Mouse (Mus musculus): ENCODE measurements around the gene Ets1. TPM values are rescaled to one million over a fixed set of nuclear protein-coding genes. Genes with fewer than 3 reads are reported as not detected.
A peak's percentile ranks its signal among the peaks of the same experiment; 100 is the strongest.

The Ets1 gene
- total RNA-seq, 2 experiments from 2014 or later, result 16.4 to 19.0 TPM

GRCm38 (mm10) chr9:32749721-32750480, 113.9 kb downstream of the Ets1 start:
- no peak for DNase-seq (ENCODE audit: low spot score in 2 of 2)

DNA sequence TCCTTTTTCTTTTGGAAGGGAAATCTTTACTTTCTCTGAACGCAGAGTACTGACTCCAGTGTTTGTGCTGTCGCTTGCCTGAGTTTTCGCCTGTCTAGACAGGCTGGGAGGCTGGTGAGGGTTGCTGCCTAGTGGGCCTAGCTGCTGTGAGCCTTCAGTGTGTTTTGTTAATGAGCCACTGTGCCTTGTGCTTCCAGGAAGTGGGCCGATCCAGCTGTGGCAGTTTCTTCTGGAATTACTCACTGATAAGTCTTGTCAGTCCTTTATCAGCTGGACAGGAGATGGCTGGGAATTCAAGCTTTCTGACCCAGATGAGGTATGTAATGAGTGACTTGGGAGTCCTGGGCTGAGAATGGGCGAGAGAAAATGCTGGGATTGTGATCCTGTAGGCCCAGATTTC, 116.6 kb downstream of the Ets1 start:
- DNase-seq (ENCODE audit: low spot score in 2 of 2), result no peak

DNA sequence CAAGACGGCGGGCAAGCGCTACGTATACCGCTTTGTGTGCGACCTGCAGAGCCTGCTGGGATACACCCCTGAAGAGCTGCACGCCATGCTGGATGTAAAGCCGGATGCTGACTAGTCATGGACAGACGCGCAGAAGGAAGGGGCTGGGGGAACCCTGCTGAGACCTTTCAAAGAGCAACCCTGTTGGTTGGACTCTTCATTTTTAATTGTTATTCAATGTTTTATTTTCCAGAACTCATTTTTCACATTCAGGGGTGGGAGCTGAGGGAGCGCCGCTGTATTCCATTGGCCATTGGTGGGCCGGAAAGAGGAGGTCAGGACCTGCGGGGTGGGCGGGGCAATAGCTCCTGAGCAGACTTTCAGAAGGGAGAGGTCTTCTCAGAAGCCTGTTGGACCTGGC, 118.3 kb downstream of the Ets1 start:
- DNase-seq (ENCODE audit: low spot score in 2 of 2), result no peak

- DNase-seq (ENCODE audit: low spot score in 2 of 2), result no peak
Observed at GRCm38 (mm10) chr9:32756002-32756401, 120.0 kb downstream of the Ets1 start.

GRCm38 (mm10) chr9:32758280-32758905, 122.4 kb downstream of the Ets1 start:
- DNase-seq (ENCODE audit: low spot score in 2 of 2), result no peak

- DNase-seq (ENCODE audit: low spot score in 2 of 2), result no peak
Observed at GRCm38 (mm10) chr9:32760649-32761157, 124.7 kb downstream of the Ets1 start.

DNA sequence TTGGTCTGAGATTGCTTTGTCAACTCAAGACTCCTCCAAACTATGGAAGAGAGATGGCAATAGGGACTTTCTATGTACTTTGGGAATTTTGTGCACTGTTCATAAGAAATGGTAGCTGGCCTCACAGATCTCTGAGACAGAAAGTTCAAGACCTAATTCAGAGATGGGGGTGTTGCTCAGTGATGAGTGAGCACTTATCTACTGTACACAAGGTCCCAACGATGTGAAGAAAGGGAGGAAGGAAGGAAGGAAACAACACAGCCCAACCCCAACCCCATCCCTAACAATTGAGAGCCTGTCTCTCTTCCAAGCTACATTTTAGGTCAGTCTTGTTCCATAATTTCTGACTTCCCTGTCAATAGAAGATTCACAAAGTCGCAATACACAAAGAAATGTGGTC, 125.3 kb downstream of the Ets1 start:
- DNase-seq (ENCODE audit: low spot score in 2 of 2), result no peak

GRCm38 (mm10) chr9:32764374-32764773, 128.4 kb downstream of the Ets1 start:
- DNase-seq (ENCODE audit: low spot score in 2 of 2), result peak; percentile 8 to 63

DNA sequence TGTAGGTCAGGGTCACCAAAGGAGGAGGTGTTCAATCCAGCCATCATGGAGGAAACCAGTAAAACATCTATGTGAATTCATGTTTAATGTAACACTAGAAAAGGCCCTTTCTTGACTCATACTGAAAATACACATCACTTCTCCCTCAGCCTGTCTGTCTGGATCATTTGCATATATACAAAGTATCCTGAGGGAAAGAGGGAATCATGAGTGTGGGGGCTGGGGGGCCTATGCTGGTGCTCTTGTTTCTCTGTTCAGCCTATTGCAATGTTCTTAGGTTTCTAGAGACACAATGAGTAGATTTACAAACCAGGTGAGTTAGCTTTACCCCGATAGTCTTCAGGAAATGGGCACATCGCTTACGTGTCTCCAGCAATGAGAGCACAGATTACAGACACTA, 129.1 kb downstream of the Ets1 start:
- DNase-seq (ENCODE audit: low spot score in 2 of 2), result no peak

GRCm38 (mm10) chr9:32778866-32779265, 142.8 kb downstream of the Ets1 start:
- no peak for DNase-seq (ENCODE audit: low spot score in 2 of 2)

- DNase-seq (ENCODE audit: low spot score in 2 of 2), result no peak
Observed at GRCm38 (mm10) chr9:32782391-32783092, 146.5 kb downstream of the Ets1 start.

GRCm38 (mm10) chr9:32787091-32787490, 151.1 kb downstream of the Ets1 start:
- no peak for DNase-seq (ENCODE audit: low spot score in 2 of 2)

GRCm38 (mm10) chr9:32787615-32788014, 151.6 kb downstream of the Ets1 start:
- no peak for DNase-seq (ENCODE audit: low spot score in 2 of 2)

GRCm38 (mm10) chr9:32789306-32789705, 153.3 kb downstream of the Ets1 start:
- DNase-seq (ENCODE audit: low spot score in 2 of 2), result peak in 1 of 2 experiments; percentile 31

- no peak for DNase-seq (ENCODE audit: low spot score in 2 of 2)
Observed at GRCm38 (mm10) chr9:32791699-32792098, 155.7 kb downstream of the Ets1 start.

GRCm38 (mm10) chr9:32798171-32798570, 162.2 kb downstream of the Ets1 start:
- no peak for DNase-seq (ENCODE audit: low spot score in 2 of 2)

- DNase-seq (ENCODE audit: low spot score in 2 of 2), result no peak
Observed at GRCm38 (mm10) chr9:32806106-32806505, 170.1 kb downstream of the Ets1 start.

Other genes with a start within 250 kb of the Ets1 start
- 1 to 10 TPM; 6.1 to 6.7 TPM for gene Fli1, start 93.4 kb upstream of the Ets1 start, total RNA-seq (2021)

Data from layer of hippocampus, postnatal 14 days (tissue).